Mouse (Mus musculus): ENCODE measurements around the gene Hipk2.

The Hipk2 gene

GRCm38 (mm10) chr6:38902820-38903439 is 27.0 kb upstream of the Hipk2 start:
- DNase-seq (ENCODE audit: low read depth) = no peak

- no peak for DNase-seq (ENCODE audit: low read depth)
These were observed 25.7 kb upstream of the Hipk2 start for GRCm38 (mm10) chr6:38901636-38902035.

- no peak for DNase-seq (ENCODE audit: low read depth)
These were observed 25.2 kb upstream of the Hipk2 start for GRCm38 (mm10) chr6:38901152-38901551.

GRCm38 (mm10) chr6:38900479-38901126 is 24.6 kb upstream of the Hipk2 start:
- DNase-seq (ENCODE audit: low read depth) = peak; percentile 77

- no peak for DNase-seq (ENCODE audit: low read depth)
These were observed 24.1 kb upstream of the Hipk2 start for GRCm38 (mm10) chr6:38900073-38900472.

- no peak for DNase-seq (ENCODE audit: low read depth)
These were observed 17.6 kb upstream of the Hipk2 start for GRCm38 (mm10) chr6:38893615-38894014.

- no peak for DNase-seq (ENCODE audit: low read depth)
These were observed 16.1 kb upstream of the Hipk2 start for GRCm38 (mm10) chr6:38892017-38892416.

- DNase-seq (ENCODE audit: low read depth) = no peak
These were observed 13.2 kb upstream of the Hipk2 start for GRCm38 (mm10) chr6:38889156-38889555.

GRCm38 (mm10) chr6:38887436-38887835 is 11.5 kb upstream of the Hipk2 start:
- no peak for DNase-seq (ENCODE audit: low read depth)

- no peak for DNase-seq (ENCODE audit: low read depth)
These were observed 9.2 kb upstream of the Hipk2 start for GRCm38 (mm10) chr6:38885132-38885531.

- DNase-seq (ENCODE audit: low read depth) = no peak
These were observed 8.5 kb upstream of the Hipk2 start for GRCm38 (mm10) chr6:38884482-38884881.

- DNase-seq (ENCODE audit: low read depth) = no peak
These were observed 6.8 kb upstream of the Hipk2 start for GRCm38 (mm10) chr6:38882728-38883171.

- DNase-seq (ENCODE audit: low read depth) = no peak
These were observed 6.0 kb upstream of the Hipk2 start for GRCm38 (mm10) chr6:38881975-38882374.

- no peak for DNase-seq (ENCODE audit: low read depth)
These were observed 5.5 kb upstream of the Hipk2 start for GRCm38 (mm10) chr6:38881468-38881867.

- DNase-seq (ENCODE audit: low read depth) = no peak
These were observed 1.7 kb upstream of the Hipk2 start for GRCm38 (mm10) chr6:38877674-38878073.

- no peak for DNase-seq (ENCODE audit: low read depth)
These were observed 501 bp downstream of the Hipk2 start, which contains the start of gene Tbxas1 for GRCm38 (mm10) chr6:38875258-38876070. Gene Tbxas1, plus strand, starts transcription at chr6:38875404.

GRCm38 (mm10) chr6:38874565-38875257 is 1.3 kb downstream of the Hipk2 start:
- no peak for DNase-seq (ENCODE audit: low read depth)

GRCm38 (mm10) chr6:38874035-38874434 is 1.9 kb downstream of the Hipk2 start:
- DNase-seq (ENCODE audit: low read depth) = peak; percentile 71

GRCm38 (mm10) chr6:38873316-38873715 is 2.6 kb downstream of the Hipk2 start:
- DNase-seq (ENCODE audit: low read depth) = no peak

- DNase-seq (ENCODE audit: low read depth) = no peak
These were observed 4.9 kb downstream of the Hipk2 start for GRCm38 (mm10) chr6:38871051-38871450.

- no peak for DNase-seq (ENCODE audit: low read depth)
These were observed 5.9 kb downstream of the Hipk2 start for GRCm38 (mm10) chr6:38870070-38870469.

GRCm38 (mm10) chr6:38868974-38869373 is 7.0 kb downstream of the Hipk2 start:
- DNase-seq (ENCODE audit: low read depth) = no peak

Data from c-Kit-positive CD71-positive TER-119-negative erythroid progenitor cells, embryonic 14.5 days (primary cell).